Mouse (Mus musculus) forebrain, postnatal 0 days (tissue): ENCODE measurements at regions not wholly inside any gene's neighbourhood (a gene's known extent, or its start where the extent isn't known, plus 50 kb on each side); places are given as distances from the start of the nearest gene placed in this dataset.
A peak's percentile ranks its signal among the peaks of the same experiment; 100 is the strongest.

Experiments used
- ATAC-seq: fragments of 200-750 bp; cut with Nextera tagmentation; 2 replicates; pipeline ENCODE4 v1.8.0; 2017; ENCODE audit warnings: mild to moderate bottlenecking, moderate library complexity
- DNase-seq: peaks from one replicate; pipeline ENCODE4 v3.0.0-alpha.2; 2015
- H3K27ac ChIP-seq: fragments of 300-500 bp; sonication (generic); 2 replicates; pipeline ENCODE4 v1.5.1; 2014; ENCODE audit warnings: low read depth, mild to moderate bottlenecking, antibody characterized with exemption, low read length, moderate library complexity, mixed read lengths
- H3K27me3 ChIP-seq: fragments of 300-500 bp; sonication (generic); 2 replicates; pipeline ENCODE4 v1.6.1; 2014; ENCODE audit warnings: mild to moderate bottlenecking, low read length, mixed read lengths; ENCODE audit not compliant: insufficient read depth
- H3K36me3 ChIP-seq: fragments of 300-500 bp; sonication (generic); 2 replicates; pipeline ENCODE4 v1.6.1; 2014; ENCODE audit warnings: mild to moderate bottlenecking, moderate library complexity; ENCODE audit not compliant: insufficient read depth
- H3K4me1 ChIP-seq: fragments of 300-500 bp; sonication (generic); 2 replicates; pipeline ENCODE4 v1.6.1; 2014; ENCODE audit warnings: antibody characterized with exemption; ENCODE audit not compliant: insufficient read depth
- H3K4me2 ChIP-seq: fragments of 300-500 bp; sonication (generic); 2 replicates; pipeline ENCODE4 v1.6.1; 2014; ENCODE audit warnings: low read depth, mild to moderate bottlenecking, moderate library complexity
- H3K4me3 ChIP-seq: fragments of 300-500 bp; sonication (generic); 2 replicates; pipeline ENCODE4 v1.5.1; 2014; ENCODE audit warnings: low read depth, low read length, mixed read lengths
- H3K9ac ChIP-seq: fragments of 300-500 bp; sonication (generic); 2 replicates; pipeline ENCODE4 v1.6.1; 2014; ENCODE audit warnings: mild to moderate bottlenecking
- H3K9me3 ChIP-seq: fragments of 300-500 bp; sonication (generic); 2 replicates; pipeline ENCODE4 v1.6.1; 2016; ENCODE audit warnings: low read length
- CTCF ChIP-seq: sonication (generic); IDR thresholded peaks from 2 replicates; pipeline ENCODE4 v1.5.1; 2016; ENCODE audit warnings: antibody characterized with exemption, control low read depth, low read depth
- WGBS: fragments of 180-500 bp; shearing (Covaris S2); extraction: QIAGEN DNeasy Blood & Tissue Kit; methylation state at CpG from one replicate; pipeline ENCODE4 v1.1.7; 2014; 5-methylcytosine and 5-hydroxymethylcytosine counted together

- TF ChIP-seq CTCF: no peak
- H3K27me3 ChIP-seq: no peaks in the 10 kb centered on the region
- 34% methylated on average over 13 of the region's 13 CpGs for WGBS
- peak overlapping the region; percentile 50; the same call in 1 of the 2 replicates for H3K27ac ChIP-seq
- H3K9me3 ChIP-seq: no peaks in the 10 kb centered on the region
- peak; percentile 32 for DNase-seq
- peak; percentile 75 for ATAC-seq
- no peaks in the 10 kb centered on the region for H3K36me3 ChIP-seq
- H3K9ac ChIP-seq: no peak overlapping the region
- no peak overlapping the region for H3K4me3 ChIP-seq
- H3K4me1 ChIP-seq: peaks cover 3% of the 10 kb centered on the region; the same call in 1 of the 2 replicates
- peak overlapping the region; percentile 24 for H3K4me2 ChIP-seq
Observed at GRCm38 (mm10) chr17:64407255-64408011, 75.7 kb upstream of the Pja2 start.

- ATAC-seq (no peak), DNase-seq (no peak)
- 92% methylated on average over 1 of the region's 1 CpGs for WGBS
- TF ChIP-seq CTCF: no peak
- no peaks in the 10 kb centered on the region for H3K27me3 ChIP-seq
- no peak overlapping the region for H3K4me2 ChIP-seq
- no peaks in the 10 kb centered on the region for H3K36me3 ChIP-seq
- H3K9ac ChIP-seq: no peak overlapping the region
- no peaks in the 10 kb centered on the region for H3K4me1 ChIP-seq
- H3K9me3 ChIP-seq: no peaks in the 10 kb centered on the region
- no peak overlapping the region for H3K27ac ChIP-seq
- H3K4me3 ChIP-seq: no peak overlapping the region
Observed at GRCm38 (mm10) chr17:64425811-64426210, 94.1 kb upstream of the Pja2 start.

GRCm38 (mm10) chr17:64426536-64426935 is 94.8 kb upstream of the Pja2 start:
- H3K4me1 ChIP-seq: no peaks in the 10 kb centered on the region
- TF ChIP-seq CTCF: no peak
- 37% methylated on average over 5 of the region's 5 CpGs for whole genome bisulfite sequencing
- ATAC-seq (no peak), DNase-seq (no peak)
- no peaks in the 10 kb centered on the region for H3K36me3 ChIP-seq
- H3K27me3 ChIP-seq: no peaks in the 10 kb centered on the region
- H3K9me3 ChIP-seq: no peaks in the 10 kb centered on the region
- no peak overlapping the region for H3K27ac ChIP-seq
- no peak overlapping the region for H3K9ac ChIP-seq
- H3K4me2 ChIP-seq: no peak overlapping the region
- no peak overlapping the region for H3K4me3 ChIP-seq

- Histone ChIP-seq H3K9ac (no peak overlapping the region), H3K4me2 (no peak overlapping the region), H3K27me3 (no peaks in the 10 kb centered on the region), H3K27ac (no peak overlapping the region), H3K9me3 (no peaks in the 10 kb centered on the region), H3K4me1 (no peaks in the 10 kb centered on the region), H3K4me3 (no peak overlapping the region), H3K36me3 (no peaks in the 10 kb centered on the region)
- DNase-seq (no peak), ATAC-seq (no peak)
- TF ChIP-seq CTCF: no peak
- 88% methylated on average over 1 of the region's 1 CpGs for WGBS
Observed at GRCm38 (mm10) chr17:64439571-64439970, 107.9 kb upstream of the Pja2 start.

GRCm38 (mm10) chr17:64454736-64455135 is 123.0 kb upstream of the Pja2 start:
- no peak overlapping the region for H3K4me3 ChIP-seq
- H3K27me3 ChIP-seq: no peaks in the 10 kb centered on the region
- TF ChIP-seq CTCF: no peak
- H3K9me3 ChIP-seq: no peaks in the 10 kb centered on the region
- no peak overlapping the region for H3K27ac ChIP-seq
- no peak for DNase-seq
- H3K9ac ChIP-seq: no peak overlapping the region
- ATAC-seq: no peak
- H3K36me3 ChIP-seq: no peaks in the 10 kb centered on the region
- 56% methylated on average over 2 of the region's 2 CpGs for WGBS
- no peaks in the 10 kb centered on the region for H3K4me1 ChIP-seq
- H3K4me2 ChIP-seq: no peak overlapping the region

- 91% methylated on average over 7 of the region's 7 CpGs for WGBS
- DNase-seq (no peak), ATAC-seq (no peak)
- H3K4me1 ChIP-seq: no peaks in the 10 kb centered on the region
- no peak overlapping the region for H3K27ac ChIP-seq
- no peak for TF ChIP-seq CTCF
- H3K27me3 ChIP-seq: peaks cover 3% of the 10 kb centered on the region; the same call in 1 of the 2 replicates
- H3K4me3 ChIP-seq: no peak overlapping the region
- H3K9ac ChIP-seq: no peak overlapping the region
- no peak overlapping the region for H3K4me2 ChIP-seq
- H3K36me3 ChIP-seq: no peaks in the 10 kb centered on the region
- no peaks in the 10 kb centered on the region for H3K9me3 ChIP-seq
Observed at GRCm38 (mm10) chr17:64466273-64466672, 134.3 kb upstream of the Man2a1 start.

GRCm38 (mm10) chr17:64466746-64467145 is 133.8 kb upstream of the Man2a1 start:
- ATAC-seq (no peak), DNase-seq (no peak)
- peaks cover 3% of the 10 kb centered on the region; the same call in 1 of the 2 replicates for H3K27me3 ChIP-seq
- no peak overlapping the region for H3K4me2 ChIP-seq
- H3K9me3 ChIP-seq: no peaks in the 10 kb centered on the region
- no peaks in the 10 kb centered on the region for H3K4me1 ChIP-seq
- no peaks in the 10 kb centered on the region for H3K36me3 ChIP-seq
- H3K27ac ChIP-seq: no peak overlapping the region
- no peak for TF ChIP-seq CTCF
- 64% methylated on average over 9 of the region's 9 CpGs for WGBS
- H3K4me3 ChIP-seq: no peak overlapping the region
- H3K9ac ChIP-seq: no peak overlapping the region
